Mouse (Mus musculus): ENCODE results near the gene Ntsr1. TPM values are rescaled to one million over a fixed set of nuclear protein-coding genes. Genes with fewer than 3 reads are reported as not detected.

Ntsr1 gene
- polyA plus RNA-seq, 1 experiment from 2014 or later, result 2.8 TPM

DNA sequence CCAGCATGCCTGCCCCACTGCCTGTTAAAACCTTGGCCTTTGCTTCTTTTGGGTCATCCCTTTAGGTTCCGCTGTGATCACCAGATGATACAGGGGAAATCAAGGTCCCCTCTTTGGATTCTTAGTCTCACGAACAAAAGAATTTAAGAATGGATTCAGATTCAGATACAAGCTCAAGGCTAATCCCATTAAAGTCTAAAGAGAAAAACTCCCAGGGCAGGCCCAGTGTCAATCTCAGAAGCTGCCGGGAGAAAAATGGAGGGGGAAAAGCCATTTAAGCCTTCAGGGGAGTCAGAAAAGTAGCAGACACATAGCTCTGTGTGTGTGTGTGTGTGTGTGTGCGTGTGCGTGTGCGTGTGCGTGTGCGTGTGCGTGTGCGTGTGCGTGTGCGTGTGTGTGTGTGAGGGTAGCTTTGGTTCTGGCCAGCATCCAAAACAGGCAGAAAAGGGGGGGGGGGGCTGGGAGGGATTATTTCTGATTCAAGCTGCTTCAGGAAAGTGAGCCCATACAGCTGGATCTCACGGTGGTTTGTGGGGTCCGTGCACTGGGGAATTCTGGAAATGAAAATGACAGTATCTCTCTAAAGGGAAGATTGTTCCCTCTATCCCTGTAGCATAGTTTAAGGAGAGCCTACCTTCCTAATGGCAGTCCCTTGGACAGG is 8.8 kb downstream of the Ntsr1 start:
- 73% methylated on average over 14 of the region's 14 CpGs for WGBS
- no peak for ATAC-seq (ENCODE audit: low FRiP score, low read depth)

DNA sequence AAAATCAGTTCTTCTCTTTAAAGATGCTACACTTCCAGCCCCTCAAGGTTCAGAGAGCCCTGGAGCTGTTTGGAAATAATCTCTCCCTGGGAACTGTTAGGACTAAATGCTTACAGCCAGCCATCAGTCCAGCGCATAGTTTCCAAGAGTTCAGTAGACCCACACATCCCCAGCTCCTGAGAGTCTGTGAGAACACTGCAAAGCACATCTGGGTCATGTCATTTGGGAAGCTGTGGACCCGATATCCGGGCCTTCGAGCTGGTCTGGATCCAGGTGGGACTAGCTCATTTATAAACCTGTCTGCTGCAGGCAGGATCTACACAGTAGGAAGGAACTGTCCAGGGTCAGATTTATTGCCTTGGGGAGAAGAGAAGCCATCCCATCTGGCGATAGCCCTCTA is 11.1 kb downstream of the Ntsr1 start:
- no peaks in the 10 kb centered on the region for H3K36me3 ChIP-seq
- ATAC-seq (ENCODE audit: low FRiP score, low read depth), result no peak
- WGBS, result 67% methylated on average over 5 of the region's 5 CpGs

More for the DNA sequence above, 8.8 kb downstream of the Ntsr1 start:
- Histone ChIP-seq H3K4me2 (no peak overlapping the region), H3K9me3 (no peaks in the 10 kb centered on the region), H3K27me3 (no peaks in the 10 kb centered on the region; the same call in 1 of the 2 replicates), H3K9ac (no peak overlapping the region), H3K4me1 (replicated peaks) (peaks cover 23% of the 10 kb centered on the region), H3K27ac (replicated peaks) (no peak overlapping the region), H3K36me3 (no peaks in the 10 kb centered on the region), H3K4me3 (no peak overlapping the region)

DNA sequence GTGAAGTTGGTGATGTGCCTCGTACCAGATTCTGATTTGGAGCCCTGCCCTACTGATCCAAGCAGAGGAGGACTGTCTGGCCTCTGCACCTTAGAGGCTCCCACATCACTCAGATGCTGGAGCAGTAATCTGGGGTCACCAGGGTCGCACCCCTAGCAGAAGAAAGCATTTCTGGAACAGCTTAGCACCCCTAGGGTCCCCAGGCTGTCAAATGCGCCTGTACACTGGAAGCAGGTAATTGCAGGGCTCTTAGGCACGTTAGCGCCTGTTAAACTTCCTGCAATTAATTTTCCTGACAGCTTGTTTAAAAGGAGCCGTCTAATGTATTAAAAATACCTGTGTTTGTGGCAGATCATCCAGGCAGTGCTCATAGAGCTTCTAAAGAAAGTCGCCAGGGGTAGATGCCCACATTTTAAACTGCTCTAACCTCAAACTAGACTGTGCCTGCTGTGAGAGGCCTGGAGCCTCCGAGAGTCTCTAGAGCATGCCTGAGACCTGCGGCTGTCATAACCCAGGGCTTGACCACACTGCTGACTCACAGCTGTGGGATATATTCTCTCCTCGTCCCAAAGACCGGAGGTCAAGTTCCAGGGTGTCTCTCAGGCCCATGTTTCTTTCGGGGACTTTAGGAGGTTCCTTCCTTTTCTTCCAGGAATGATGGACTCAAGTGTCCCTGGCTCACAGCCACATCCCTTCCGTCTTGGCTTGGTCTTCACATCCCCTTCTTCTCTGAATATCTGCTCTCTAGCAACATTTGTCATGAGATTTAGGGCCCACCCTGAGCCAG is 12.3 kb downstream of the Ntsr1 start:
- Histone ChIP-seq H3K27ac (replicated peaks) (no peak overlapping the region), H3K4me2 (no peak overlapping the region), H3K27me3 (no peaks in the 10 kb centered on the region; the same call in 1 of the 2 replicates), H3K9ac (no peak overlapping the region), H3K9me3 (no peaks in the 10 kb centered on the region), H3K36me3 (no peaks in the 10 kb centered on the region), H3K4me1 (replicated peaks) (peaks cover 17% of the 10 kb centered on the region), H3K4me3 (no peak overlapping the region)
- no peak for ATAC-seq (ENCODE audit: low FRiP score, low read depth)
- WGBS, result 55% methylated on average over 13 of the region's 13 CpGs

More for the DNA sequence above, 11.1 kb downstream of the Ntsr1 start:
- Histone ChIP-seq H3K9me3 (no peaks in the 10 kb centered on the region), H3K4me2 (no peak overlapping the region), H3K9ac (no peak overlapping the region), H3K4me1 (replicated peaks) (peaks cover 23% of the 10 kb centered on the region), H3K4me3 (no peak overlapping the region), H3K27me3 (no peaks in the 10 kb centered on the region; the same call in 1 of the 2 replicates), H3K27ac (replicated peaks) (no peak overlapping the region)

DNA sequence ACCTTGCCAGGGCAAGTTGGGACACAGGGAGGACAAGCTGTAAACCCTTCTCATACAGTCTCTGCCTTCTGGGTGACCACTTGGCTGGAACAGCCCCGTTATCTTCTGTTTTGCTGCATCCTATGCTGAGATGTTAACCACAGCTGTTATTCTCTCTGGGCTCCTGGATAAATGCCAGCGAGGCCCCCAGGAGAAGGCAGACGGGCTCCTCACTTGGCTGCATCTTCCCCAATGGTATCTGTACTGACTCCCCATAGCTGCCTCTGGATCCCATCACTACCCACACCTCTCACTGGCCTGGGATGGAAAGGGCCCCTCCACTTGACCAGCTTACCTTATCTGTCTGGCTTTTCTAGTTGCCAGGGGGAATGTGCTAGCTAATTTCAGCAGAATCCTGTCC is 13.2 kb downstream of the Ntsr1 start:
- H3K4me2 ChIP-seq, result no peak overlapping the region
- H3K9me3 ChIP-seq, result no peaks in the 10 kb centered on the region
- no peak for ATAC-seq (ENCODE audit: low FRiP score, low read depth)
- H3K36me3 ChIP-seq, result no peaks in the 10 kb centered on the region
- H3K9ac ChIP-seq, result no peak overlapping the region
- no peak overlapping the region for H3K27ac ChIP-seq (replicated peaks)
- no peaks in the 10 kb centered on the region; the same call in 1 of the 2 replicates for H3K27me3 ChIP-seq
- peaks cover 17% of the 10 kb centered on the region for H3K4me1 ChIP-seq (replicated peaks)
- 54% methylated on average over 3 of the region's 3 CpGs for WGBS
- no peak overlapping the region for H3K4me3 ChIP-seq

DNA sequence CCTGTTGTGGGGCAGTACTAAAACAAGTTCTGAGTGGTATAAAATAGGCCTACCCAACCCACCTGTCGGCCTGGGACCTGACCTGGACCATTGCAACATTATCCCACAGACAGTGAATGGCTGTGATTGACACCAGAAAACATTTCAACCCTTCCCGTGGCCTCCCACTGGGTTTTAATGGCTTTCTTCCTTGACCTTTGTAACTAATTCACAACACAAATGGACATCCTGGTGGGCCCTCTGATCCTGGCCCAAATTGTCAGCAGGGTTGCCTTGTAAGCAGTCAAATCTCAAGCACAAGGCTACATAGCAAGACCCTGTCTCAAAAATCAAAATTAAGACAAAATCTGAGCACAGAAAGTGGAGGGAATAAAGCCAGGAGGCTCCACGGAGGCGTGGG is 14.1 kb downstream of the Ntsr1 start:
- Histone ChIP-seq H3K4me1 (replicated peaks) (peaks cover 17% of the 10 kb centered on the region), H3K27ac (replicated peaks) (no peak overlapping the region), H3K36me3 (no peaks in the 10 kb centered on the region), H3K4me3 (no peak overlapping the region), H3K4me2 (no peak overlapping the region), H3K9ac (no peak overlapping the region), H3K27me3 (no peaks in the 10 kb centered on the region; the same call in 1 of the 2 replicates), H3K9me3 (no peaks in the 10 kb centered on the region)
- WGBS, result 36% methylated on average over 4 of the region's 4 CpGs
- no peak for ATAC-seq (ENCODE audit: low FRiP score, low read depth)

DNA sequence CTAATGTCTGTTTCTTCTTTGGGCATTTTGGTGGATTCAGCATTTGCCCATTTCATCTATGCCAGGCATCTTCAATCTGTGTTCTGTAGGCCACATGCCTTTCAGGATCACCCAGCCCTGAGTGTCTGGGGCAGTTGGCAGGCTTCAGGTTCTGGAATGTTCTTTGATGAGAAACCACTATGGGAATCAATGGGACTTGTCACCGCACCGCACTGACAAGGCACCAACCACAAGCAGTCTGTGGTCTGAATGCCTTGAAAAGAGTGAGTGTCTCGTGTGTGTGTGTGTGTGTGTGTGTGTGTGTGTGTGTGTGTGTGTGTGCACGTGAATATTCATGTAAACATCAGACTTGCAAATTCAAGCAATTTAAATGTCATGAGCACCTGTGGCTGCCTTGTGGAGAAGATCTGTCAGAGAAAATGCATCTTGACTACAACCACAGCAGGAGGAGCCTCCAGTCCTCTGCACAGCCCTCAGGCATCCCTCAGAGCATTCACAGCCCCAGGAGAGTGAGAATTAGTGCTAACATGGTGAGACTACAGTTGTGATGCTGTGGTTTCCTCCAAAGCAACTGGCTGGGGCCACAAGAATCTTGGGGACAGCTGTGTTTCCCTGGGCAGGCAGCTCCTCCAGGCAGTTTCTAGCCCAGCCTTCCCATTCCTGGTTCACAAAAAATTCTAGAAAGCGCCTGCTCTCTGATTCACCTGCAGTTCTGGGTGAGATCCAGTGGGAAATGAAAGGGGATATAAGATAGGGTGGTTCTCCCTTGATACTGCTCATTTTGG is 21.9 kb downstream of the Ntsr1 start:
- Histone ChIP-seq H3K9ac (no peak overlapping the region), H3K27me3 (no peaks in the 10 kb centered on the region), H3K4me1 (replicated peaks) (no peaks in the 10 kb centered on the region), H3K27ac (replicated peaks) (no peak overlapping the region), H3K4me3 (no peak overlapping the region), H3K9me3 (no peaks in the 10 kb centered on the region), H3K4me2 (no peak overlapping the region), H3K36me3 (no peaks in the 10 kb centered on the region)
- 55% methylated on average over 5 of the region's 5 CpGs for WGBS
- ATAC-seq (ENCODE audit: low FRiP score, low read depth), result no peak

DNA sequence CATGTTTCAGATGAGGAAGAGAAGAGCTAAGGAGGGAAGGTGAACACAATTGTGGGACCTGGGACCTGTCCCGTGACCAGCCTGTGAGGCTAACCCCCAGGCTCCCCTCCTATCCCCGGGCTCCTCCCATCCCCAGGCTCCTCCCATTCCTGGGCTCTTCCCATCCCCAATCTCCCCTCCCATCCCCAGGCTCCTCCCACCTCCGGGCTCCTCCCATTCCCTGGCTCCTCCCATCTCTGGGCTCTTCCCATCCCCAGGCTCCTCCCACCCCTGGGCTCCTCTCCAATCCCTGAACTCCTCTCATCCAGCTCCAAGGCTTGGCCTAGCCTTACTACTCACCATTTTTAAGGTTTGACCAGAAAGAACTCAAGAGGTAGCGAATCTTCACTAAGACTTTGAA is 23.0 kb downstream of the Ntsr1 start:
- ATAC-seq (ENCODE audit: low FRiP score, low read depth), result no peak
- Histone ChIP-seq H3K9ac (no peak overlapping the region), H3K4me3 (no peak overlapping the region), H3K36me3 (no peaks in the 10 kb centered on the region), H3K27ac (replicated peaks) (no peak overlapping the region), H3K4me1 (replicated peaks) (0 out of 2 replicates have a peak, but pooled peaks cover 4% of the 10 kb centered on the region), H3K4me2 (no peak overlapping the region), H3K27me3 (no peaks in the 10 kb centered on the region), H3K9me3 (no peaks in the 10 kb centered on the region)
- 69% methylated on average over 4 of the region's 4 CpGs for WGBS

DNA sequence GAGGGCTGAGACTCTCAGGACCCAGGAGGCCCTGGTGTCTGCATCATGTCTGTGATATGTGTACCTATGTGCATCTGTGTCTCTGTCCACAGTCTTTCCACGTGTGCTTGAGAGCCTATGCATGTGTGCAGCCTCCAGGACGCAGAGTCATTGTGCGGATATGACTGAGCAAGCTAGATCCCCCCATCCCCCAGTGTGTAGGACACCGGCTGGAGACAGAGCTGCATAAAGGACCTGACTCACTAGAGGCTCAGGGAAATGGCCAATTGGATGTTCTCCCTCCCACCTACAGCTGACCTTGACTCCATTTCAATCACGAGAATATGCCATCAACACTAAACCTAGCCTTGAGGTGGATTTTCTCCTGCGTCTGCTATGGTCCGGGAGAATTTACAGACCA is 27.7 kb downstream of the Ntsr1 start:
- H3K4me1 ChIP-seq (replicated peaks), result peaks cover 23% of the 10 kb centered on the region
- no peak overlapping the region for H3K4me3 ChIP-seq
- H3K36me3 ChIP-seq, result no peaks in the 10 kb centered on the region
- H3K27me3 ChIP-seq, result no peaks in the 10 kb centered on the region
- no peak overlapping the region for H3K4me2 ChIP-seq
- no peaks in the 10 kb centered on the region for H3K9me3 ChIP-seq
- H3K27ac ChIP-seq (replicated peaks), result no peak overlapping the region
- ATAC-seq (ENCODE audit: low FRiP score, low read depth), result no peak
- no peak overlapping the region for H3K9ac ChIP-seq
- 61% methylated on average over 7 of the region's 7 CpGs for WGBS

DNA sequence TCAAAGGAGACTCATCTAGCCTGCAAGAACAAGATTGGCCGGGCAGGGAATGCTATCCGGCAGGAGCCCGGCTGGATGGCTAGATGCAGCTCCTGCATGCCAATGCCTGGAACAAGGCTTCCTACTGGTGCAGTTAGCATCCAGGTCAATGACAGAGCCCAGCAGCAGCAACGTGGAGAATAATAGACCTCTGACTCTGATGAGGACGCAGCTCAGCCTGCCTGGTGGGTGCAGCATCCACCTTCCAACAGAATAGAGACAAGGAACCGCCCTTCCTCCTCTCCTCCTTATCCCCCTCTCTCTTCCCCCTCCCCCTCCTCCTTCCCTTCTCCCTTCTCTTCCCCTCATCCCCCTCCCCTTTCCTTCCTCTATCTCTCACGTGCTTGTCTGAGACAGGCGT is 28.1 kb downstream of the Ntsr1 start:
- ATAC-seq (ENCODE audit: low FRiP score, low read depth), result no peak

DNA sequence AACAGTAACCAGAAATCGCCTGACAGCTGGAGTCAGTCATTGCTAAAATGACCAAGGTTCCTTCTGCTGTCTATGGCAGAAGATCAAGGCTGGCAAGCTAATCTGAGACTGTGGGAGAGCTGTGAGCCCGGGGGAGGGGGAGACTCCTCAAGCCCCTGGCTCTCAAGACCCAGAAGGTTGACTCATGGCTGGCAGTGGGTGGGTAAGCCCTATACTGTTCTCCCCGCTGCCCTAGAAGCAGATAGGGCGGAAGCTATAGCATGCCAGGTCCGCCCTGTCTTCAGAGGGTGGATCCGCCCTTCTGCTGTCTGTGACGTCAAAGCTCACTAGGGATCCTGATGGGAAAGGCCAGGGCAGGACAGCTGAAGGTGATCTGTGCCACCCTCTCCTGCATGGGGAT is 30.4 kb downstream of the Ntsr1 start:
- WGBS, result 40% methylated on average over 7 of the region's 7 CpGs
- H3K4me3 ChIP-seq, result no peak overlapping the region
- no peaks in the 10 kb centered on the region for H3K9me3 ChIP-seq
- no peaks in the 10 kb centered on the region for H3K36me3 ChIP-seq
- ATAC-seq (ENCODE audit: low FRiP score, low read depth), result no peak
- no peak overlapping the region for H3K9ac ChIP-seq
- H3K27ac ChIP-seq (replicated peaks), result no peak overlapping the region
- no peaks in the 10 kb centered on the region for H3K27me3 ChIP-seq
- H3K4me2 ChIP-seq, result no peak overlapping the region
- peaks cover 32% of the 10 kb centered on the region for H3K4me1 ChIP-seq (replicated peaks)

More for the DNA sequence above, 28.1 kb downstream of the Ntsr1 start:
- Histone ChIP-seq H3K4me2 (no peak overlapping the region), H3K9me3 (no peaks in the 10 kb centered on the region), H3K27me3 (no peaks in the 10 kb centered on the region), H3K36me3 (no peaks in the 10 kb centered on the region), H3K4me3 (no peak overlapping the region), H3K9ac (no peak overlapping the region), H3K27ac (replicated peaks) (no peak overlapping the region), H3K4me1 (replicated peaks) (peaks cover 26% of the 10 kb centered on the region)
- 10% methylated on average over 8 of the region's 8 CpGs for WGBS

DNA sequence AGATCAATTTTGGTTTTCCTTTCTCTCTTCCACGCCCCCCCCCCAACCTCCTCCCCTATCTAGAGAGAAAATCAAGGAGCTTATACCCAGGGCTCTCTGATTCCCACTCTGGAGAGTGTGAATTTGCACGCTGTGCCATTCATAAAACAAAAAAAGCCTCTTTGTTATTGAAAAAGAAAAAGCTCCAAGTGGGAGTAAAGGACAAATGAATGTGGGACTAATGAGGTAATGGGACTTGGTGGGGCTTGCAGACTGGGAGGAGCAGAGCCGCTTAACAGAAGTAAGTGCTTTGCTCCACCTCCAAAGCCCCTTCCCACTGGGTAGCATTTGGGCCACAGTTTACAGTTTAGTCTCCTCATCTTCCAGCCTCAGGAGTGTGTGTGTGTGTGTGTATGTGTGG is 30.8 kb downstream of the Ntsr1 start:
- Histone ChIP-seq H3K9ac (no peak overlapping the region), H3K36me3 (no peaks in the 10 kb centered on the region), H3K4me1 (replicated peaks) (peaks cover 32% of the 10 kb centered on the region), H3K4me3 (no peak overlapping the region), H3K4me2 (no peak overlapping the region), H3K9me3 (no peaks in the 10 kb centered on the region), H3K27me3 (no peaks in the 10 kb centered on the region), H3K27ac (replicated peaks) (no peak overlapping the region)
- WGBS, result 24% methylated on average over 3 of the region's 3 CpGs
- 0 out of 2 replicates have a peak, but pooled peaks have one; percentile 25 for ATAC-seq (ENCODE audit: low FRiP score, low read depth)
